Mouse (Mus musculus): ENCODE data around the gene Bean1. TPM values are rescaled to one million over a fixed set of nuclear protein-coding genes. Genes with fewer than 3 reads are reported as not detected.

Bean1 gene
- total RNA-seq, 2 experiments from 2014 or later, result 0.98 to 1.2 TPM

Other genes starting within 250 kb of the Bean1 start
- 100 to 1,000 TPM; 127 to 153 TPM for gene Cdh5, start 68.8 kb upstream of the Bean1 start, total RNA-seq (2021)
- 1 to 10 TPM; 7.1 to 7.3 TPM for gene Tk2, start 78.1 kb downstream of the Bean1 start, total RNA-seq (2021)
- 1 to 10 TPM; 4.7 to 5.0 TPM for gene Cklf, start 80.4 kb downstream of the Bean1 start, total RNA-seq (2021)
- gene Cmtm2a, start 122.7 kb downstream of the Bean1 start, total RNA-seq (2021), result not detected
- gene Gm45711, start 139.6 kb downstream of the Bean1 start, total RNA-seq (2021), result not detected
- not detected for gene Cmtm1, start 139.7 kb downstream of the Bean1 start, total RNA-seq (2021)
- not detected for gene Gm11020, start 151.1 kb downstream of the Bean1 start, total RNA-seq (2021)
- gene Cmtm2b, start 151.8 kb downstream of the Bean1 start, total RNA-seq (2021), result not detected
- gene Cmtm3, start 169.0 kb downstream of the Bean1 start, total RNA-seq (2021), result 10 to 100 TPM; 14.6 to 19.4 TPM
- gene Cmtm4, start 225.4 kb downstream of the Bean1 start, total RNA-seq (2021), result 10 to 100 TPM; 10.5 to 10.6 TPM